Mouse (Mus musculus): ENCODE results near the gene 6820408C15Rik. TPM values are rescaled to one million over a fixed set of nuclear protein-coding genes. Genes with fewer than 3 reads are reported as not detected.
A peak's percentile ranks its signal among the peaks of the same experiment; 100 is the strongest.

6820408C15Rik gene
- polyA plus RNA-seq, 1 experiment from 2014 or later, result 0.06 TPM

DNA sequence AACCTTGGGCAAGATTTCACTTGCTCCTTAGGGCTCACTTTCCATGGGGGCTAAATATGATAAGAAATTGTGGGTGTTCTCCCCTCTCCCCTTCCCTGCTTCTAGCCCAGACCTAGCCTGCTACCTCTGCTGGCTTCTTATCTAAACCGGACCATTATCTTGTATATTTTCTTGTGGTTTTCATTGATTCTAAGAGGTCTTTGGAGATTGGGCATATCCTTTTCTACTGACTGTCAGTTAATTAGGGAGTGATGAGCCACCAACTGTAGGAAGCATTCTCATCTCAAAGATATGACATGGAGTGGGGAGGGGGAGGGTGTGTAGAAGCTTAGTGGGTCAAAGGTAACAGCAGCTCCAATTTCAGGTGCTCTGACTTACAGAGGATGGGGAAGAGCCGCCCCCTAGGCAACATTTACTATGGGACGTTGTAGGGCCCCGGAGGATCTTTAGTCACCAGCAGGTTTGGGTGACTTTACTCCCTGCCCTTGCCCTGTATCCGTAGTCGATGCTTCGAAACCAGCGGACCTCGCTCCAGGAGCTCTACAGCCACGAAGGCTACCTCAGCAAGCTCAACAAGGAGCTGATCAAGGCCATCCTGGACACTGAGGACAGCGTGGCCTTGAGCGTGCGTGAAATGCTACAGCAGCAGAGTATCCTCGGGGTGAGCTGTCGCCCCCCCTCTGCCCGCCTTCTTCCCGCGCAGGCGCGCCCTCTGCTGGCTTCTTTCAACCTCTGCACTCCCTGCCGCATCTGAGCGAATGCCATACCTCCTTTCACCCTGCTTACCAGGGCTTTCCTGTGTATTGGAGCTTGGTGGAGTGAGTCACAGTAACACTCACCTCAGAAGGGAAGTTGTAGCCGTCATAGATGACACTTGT lies 21.8 kb downstream of the 6820408C15Rik start:
- ChIA-PET POLR2A (no interaction called here), CTCF (interaction anchor here (0.7 to 3.2 kb wide), 18 partner anchors 8 to 304 kb away, joined by 3 to 21 read pairs (median 4); partner anchors contain the start of gene H13)
- H3K27me3 ChIP-seq, result no peaks in the 10 kb centered on the region
- in situ Hi-C loops (cut with MboI; ENCODE audit: low pct_unique_long_range_greater_than_20kb), result no loop called here
- peak; percentile 98 for TF ChIP-seq CTCF (IDR thresholded peaks at IDR 0.05)
- peak; percentile 22 for DNase-seq (ENCODE audit: low read depth, low spot score)
- ATAC-seq, result peak; percentile 72

DNA sequence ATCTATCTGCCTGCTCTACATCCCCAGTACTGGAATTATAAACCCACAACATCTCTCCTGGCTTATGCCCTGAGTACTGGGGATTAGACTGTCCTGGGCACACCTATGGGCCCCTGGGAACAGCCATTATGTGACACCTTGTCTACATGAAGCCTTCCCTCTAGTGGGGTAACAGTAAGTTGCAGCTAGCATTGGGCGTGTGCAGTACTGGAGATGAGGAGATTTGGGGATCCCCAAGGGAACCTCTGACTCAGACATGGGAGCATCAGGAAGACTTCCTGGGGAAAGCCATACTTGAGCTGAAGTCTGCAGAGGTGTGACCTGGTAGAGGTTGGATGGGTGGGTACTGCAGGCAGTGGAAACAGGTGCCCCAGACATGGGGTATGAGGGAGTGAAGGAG lies 23.6 kb downstream of the 6820408C15Rik start:
- ChIA-PET POLR2A (interaction anchor here (0.6 kb wide), 1 partner anchor 25 kb away, joined by 3 read pairs; no protein-coding TSS in a partner anchor), CTCF (interaction anchor here (1.0 to 3.2 kb wide), 4 partner anchors 14 to 71 kb away, joined by 3 to 14 read pairs (median 4); no protein-coding TSS in a partner anchor)
- in situ Hi-C loops (cut with MboI; ENCODE audit: low pct_unique_long_range_greater_than_20kb), result no loop called here
- ATAC-seq, result no peak
- no peaks in the 10 kb centered on the region for H3K27me3 ChIP-seq
- DNase-seq (ENCODE audit: low read depth, low spot score), result no peak
- no peak for TF ChIP-seq CTCF (IDR thresholded peaks at IDR 0.05)

DNA sequence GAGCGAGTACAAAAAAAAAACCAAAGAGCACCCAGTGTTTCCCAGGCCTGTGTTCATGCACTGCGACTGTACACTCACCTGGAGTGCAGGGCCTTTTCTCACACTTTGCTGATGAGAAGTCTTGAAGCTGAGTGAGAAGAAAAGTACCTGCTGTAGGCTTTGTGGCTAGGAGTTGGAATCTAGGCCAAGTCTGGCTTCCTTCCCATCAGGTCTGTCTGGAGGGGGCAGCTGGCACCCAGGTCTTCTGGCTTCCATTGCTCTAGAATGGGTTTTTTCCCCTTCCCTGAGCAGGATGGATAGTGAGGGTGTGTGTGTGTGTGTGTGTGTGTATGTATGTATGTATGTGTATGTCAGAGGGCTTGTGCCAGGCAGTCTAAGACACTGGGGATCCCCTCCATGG lies 24.4 kb downstream of the 6820408C15Rik start:
- H3K27me3 ChIP-seq, result no peaks in the 10 kb centered on the region
- in situ Hi-C loops (cut with MboI; ENCODE audit: low pct_unique_long_range_greater_than_20kb), result loop anchor here (5.0 kb wide), 1 partner anchor 48 kb away; no protein-coding TSS in a partner anchor
- no peak for DNase-seq (ENCODE audit: low read depth, low spot score)
- POLR2A ChIA-PET, result interaction anchor here (0.6 kb wide), 1 partner anchor 26 kb away, joined by 3 read pairs; no protein-coding TSS in a partner anchor
- no peak for ATAC-seq
- CTCF ChIA-PET, result interaction anchor here (1.0 kb wide), 1 partner anchor 47 kb away, joined by 3 read pairs; no protein-coding TSS in a partner anchor
- no peak for TF ChIP-seq CTCF (IDR thresholded peaks at IDR 0.05)

GRCm38 (mm10) chr2:152442322-152442721 lies 26.9 kb downstream of the 6820408C15Rik start:
- POLR2A ChIA-PET, result interaction anchor here (1.3 kb wide), 1 partner anchor 108 kb away, joined by 3 read pairs; no protein-coding TSS in a partner anchor
- DNase-seq (ENCODE audit: low read depth, low spot score) (no peak), ATAC-seq (peak; percentile 55)
- H3K27me3 ChIP-seq, result no peaks in the 10 kb centered on the region
- CTCF ChIA-PET, result interaction anchor here (1.3 to 1.8 kb wide), 2 partner anchors 49 to 102 kb away, joined by 3 to 8 read pairs; no protein-coding TSS in a partner anchor
- TF ChIP-seq CTCF (IDR thresholded peaks at IDR 0.05), result no peak
- in situ Hi-C loops (cut with MboI; ENCODE audit: low pct_unique_long_range_greater_than_20kb), result loop anchor here (5.0 kb wide), 1 partner anchor 50 kb away; no protein-coding TSS in a partner anchor

DNA sequence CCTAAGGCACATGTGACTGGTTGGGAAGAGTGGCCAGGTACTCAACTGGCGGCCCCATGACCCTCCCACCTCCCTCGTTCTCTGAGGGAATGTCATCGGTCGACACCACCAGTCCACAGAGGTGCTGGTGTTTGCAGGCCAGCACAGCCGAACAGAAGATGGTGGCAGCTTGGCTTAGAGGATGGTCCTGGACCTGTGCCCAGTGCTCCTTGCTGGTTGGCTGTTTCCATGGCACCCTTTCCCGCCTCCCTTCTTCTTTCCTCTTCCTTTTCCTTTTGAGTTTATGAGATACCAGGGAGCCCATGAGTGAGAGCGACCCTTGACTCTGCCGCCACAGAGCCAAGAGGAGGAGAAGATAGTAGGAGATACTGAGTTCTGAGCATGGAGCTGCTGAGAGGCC lies 27.9 kb downstream of the 6820408C15Rik start:
- no peak for TF ChIP-seq CTCF (IDR thresholded peaks at IDR 0.05)
- CTCF ChIA-PET, result interaction anchor here (1.3 to 1.8 kb wide), 3 partner anchors 50 to 111 kb away, joined by 3 to 8 read pairs (median 6); no protein-coding TSS in a partner anchor
- in situ Hi-C loops (cut with MboI; ENCODE audit: low pct_unique_long_range_greater_than_20kb), result loop anchor here (5.0 kb wide), 1 partner anchor 51 kb away; no protein-coding TSS in a partner anchor
- no peaks in the 10 kb centered on the region for H3K27me3 ChIP-seq
- POLR2A ChIA-PET, result interaction anchor here (1.3 kb wide), 1 partner anchor 107 kb away, joined by 3 read pairs; no protein-coding TSS in a partner anchor
- ATAC-seq (no peak), DNase-seq (ENCODE audit: low read depth, low spot score) (no peak)

- DNase-seq (ENCODE audit: low read depth, low spot score), result no peak
- no peaks in the 10 kb centered on the region for H3K27me3 ChIP-seq
- ATAC-seq, result no peak
- CTCF ChIA-PET, result interaction anchor here (0.8 kb wide), 1 partner anchor 98 kb away, joined by 3 read pairs; no protein-coding TSS in a partner anchor
- in situ Hi-C loops (cut with MboI; ENCODE audit: low pct_unique_long_range_greater_than_20kb), result no loop called here
- no peak for TF ChIP-seq CTCF (IDR thresholded peaks at IDR 0.05)
- POLR2A ChIA-PET, result no interaction called here
Observed at GRCm38 (mm10) chr2:152446642-152447041, 31.3 kb downstream of the 6820408C15Rik start.

DNA sequence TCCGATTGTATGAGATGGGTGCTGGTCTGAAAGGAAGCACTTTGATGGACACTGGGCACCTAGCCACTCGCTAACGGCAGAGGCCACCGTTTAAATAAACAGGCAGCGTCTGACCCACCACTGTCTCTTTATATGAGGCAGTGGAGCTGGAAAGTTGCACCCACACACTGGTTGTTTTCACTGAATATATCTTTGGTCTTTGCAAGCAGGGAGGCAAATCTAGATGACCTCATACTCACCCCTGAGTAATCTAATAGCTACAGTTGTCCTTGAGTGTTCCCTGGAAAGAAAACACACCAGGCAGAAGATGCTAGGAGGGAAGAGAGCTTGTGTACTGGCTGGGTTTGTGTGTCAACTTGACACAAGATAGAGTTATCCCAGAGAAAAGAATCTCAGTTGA lies 32.1 kb downstream of the 6820408C15Rik start:
- no peaks in the 10 kb centered on the region for H3K27me3 ChIP-seq
- no peak for TF ChIP-seq CTCF (IDR thresholded peaks at IDR 0.05)
- ChIA-PET CTCF (interaction anchor here (0.6 to 3.5 kb wide), 4 partner anchors 10 to 168 kb away, joined by 3 to 15 read pairs (median 4); no protein-coding TSS in a partner anchor), POLR2A (interaction anchor here (0.7 kb wide), 1 partner anchor 99 kb away, joined by 3 read pairs; no protein-coding TSS in a partner anchor)
- in situ Hi-C loops (cut with MboI; ENCODE audit: low pct_unique_long_range_greater_than_20kb), result no loop called here
- DNase-seq (ENCODE audit: low read depth, low spot score) (no peak), ATAC-seq (no peak)

DNA sequence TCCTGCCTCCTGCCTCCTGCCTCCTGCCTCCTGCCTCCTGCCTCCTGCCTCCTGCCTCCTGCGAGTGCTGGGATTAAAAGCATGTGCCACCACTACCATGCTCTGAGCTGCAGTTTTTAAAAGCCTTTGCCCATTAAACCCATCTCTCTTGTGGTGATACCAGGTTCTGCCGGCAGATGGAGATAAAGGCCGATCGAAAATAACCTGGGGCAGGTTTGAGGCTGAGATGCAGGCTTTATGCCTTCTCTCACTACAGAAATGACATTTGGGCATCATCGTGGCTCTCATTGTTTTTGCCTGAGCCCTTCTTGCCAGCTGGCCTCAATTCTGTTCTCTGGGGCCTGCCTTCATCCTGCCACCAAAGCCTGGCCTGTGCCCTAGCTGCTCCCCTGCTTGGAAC lies 34.9 kb downstream of the 6820408C15Rik start:
- TF ChIP-seq CTCF (IDR thresholded peaks at IDR 0.05), result peak; percentile 69
- in situ Hi-C loops (cut with MboI; ENCODE audit: low pct_unique_long_range_greater_than_20kb), result no loop called here
- H3K27me3 ChIP-seq, result no peaks in the 10 kb centered on the region
- no peak for DNase-seq (ENCODE audit: low read depth, low spot score)
- ChIA-PET CTCF (interaction anchor here (1.1 to 3.5 kb wide), 2 partner anchors 91 to 94 kb away, joined by 3 to 15 read pairs; no protein-coding TSS in a partner anchor), POLR2A (no interaction called here)
- ATAC-seq, result no peak

GRCm38 (mm10) chr2:152452101-152452781 lies 36.9 kb downstream of the 6820408C15Rik start:
- CTCF ChIA-PET, result interaction anchor here (0.9 to 1.1 kb wide), 2 partner anchors 16 to 92 kb away, joined by 3 read pairs; no protein-coding TSS in a partner anchor
- no peak for ATAC-seq
- in situ Hi-C loops (cut with MboI; ENCODE audit: low pct_unique_long_range_greater_than_20kb), result no loop called here

GRCm38 (mm10) chr2:152459241-152459640 lies 43.9 kb downstream of the 6820408C15Rik start:
- ATAC-seq (no peak), DNase-seq (ENCODE audit: low read depth, low spot score) (peak; percentile 10)
- ChIA-PET POLR2A (no interaction called here), CTCF (no interaction called here)
- in situ Hi-C loops (cut with MboI; ENCODE audit: low pct_unique_long_range_greater_than_20kb), result no loop called here
- no peaks in the 10 kb centered on the region for H3K27me3 ChIP-seq
- TF ChIP-seq CTCF (IDR thresholded peaks at IDR 0.05), result no peak

More at GRCm38 (mm10) chr2:152452101-152452781, 36.9 kb downstream of the 6820408C15Rik start:
- POLR2A ChIA-PET, result interaction anchor here (0.6 kb wide), 1 partner anchor 43 kb away, joined by 4 read pairs; no protein-coding TSS in a partner anchor
- TF ChIP-seq CTCF (IDR thresholded peaks at IDR 0.05), result no peak
- no peak for DNase-seq (ENCODE audit: low read depth, low spot score)
- no peaks in the 10 kb centered on the region for H3K27me3 ChIP-seq

Data from Patski (cell line).